Mouse (Mus musculus) monocyte, adult 5-6 weeks (primary cell): Measurements from ENCODE around the gene Rgs3. TPM values are rescaled to one million over a fixed set of nuclear protein-coding genes. Genes with fewer than 3 reads are reported as not detected.

ENCODE experiments used
- ATAC-seq: fragments of 153-309, 156-312 bp; replicated peaks from 2 replicates; pipeline ENCODE4 v1.8.0; 2017; ENCODE audit warnings: mild to moderate bottlenecking; ENCODE audit not compliant: low TSS enrichment, insufficient number of reproducible peaks, severe bottlenecking, poor library complexity, low FRiP score
- total RNA-seq: library from RNA; stranded (forward); fragments of 200-1000, 200-491, 200-594 nt; gene quantifications from 3 replicates; pipeline ENCODE4 v1.2.3, GENCODE M21; 2017

Gene Rgs3
- total RNA-seq, 1 experiment from 2014 or later, result 86.7 TPM

DNA sequence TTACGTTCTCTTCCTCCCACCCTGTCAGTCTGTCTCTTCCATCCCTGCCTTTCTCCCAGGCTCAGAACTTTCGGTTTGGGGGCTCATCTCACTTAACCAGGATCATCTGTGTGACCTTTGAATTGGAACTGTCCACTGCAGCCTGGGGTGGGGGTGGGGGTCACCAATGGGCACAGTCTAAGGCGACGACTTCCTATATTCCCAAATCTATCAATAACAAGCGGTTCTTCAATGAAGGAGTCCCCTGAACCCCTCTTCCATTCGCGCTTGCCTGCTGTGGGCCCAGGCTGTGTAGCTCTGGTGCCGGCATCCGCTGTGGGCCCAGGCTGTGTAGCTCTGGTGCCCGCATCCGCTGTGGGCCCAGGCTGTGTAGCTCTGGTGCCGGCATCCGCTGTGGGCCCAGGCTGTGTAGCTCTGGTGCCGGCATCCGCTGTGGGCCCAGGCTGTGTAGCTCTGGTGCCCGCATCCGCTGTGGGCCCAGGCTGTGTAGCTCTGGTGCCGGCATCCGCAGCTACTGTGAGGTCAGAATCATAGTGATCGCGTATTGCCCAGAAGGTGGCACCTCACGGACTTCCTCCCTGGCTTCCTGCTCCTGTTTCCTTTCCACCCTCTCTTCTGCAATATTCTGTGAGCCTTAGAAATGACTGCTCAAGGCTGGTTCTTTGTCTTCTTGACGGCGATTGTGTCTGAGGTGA lies 34.0 kb downstream of the Rgs3 start:
- ATAC-seq, result peak; percentile 91

DNA sequence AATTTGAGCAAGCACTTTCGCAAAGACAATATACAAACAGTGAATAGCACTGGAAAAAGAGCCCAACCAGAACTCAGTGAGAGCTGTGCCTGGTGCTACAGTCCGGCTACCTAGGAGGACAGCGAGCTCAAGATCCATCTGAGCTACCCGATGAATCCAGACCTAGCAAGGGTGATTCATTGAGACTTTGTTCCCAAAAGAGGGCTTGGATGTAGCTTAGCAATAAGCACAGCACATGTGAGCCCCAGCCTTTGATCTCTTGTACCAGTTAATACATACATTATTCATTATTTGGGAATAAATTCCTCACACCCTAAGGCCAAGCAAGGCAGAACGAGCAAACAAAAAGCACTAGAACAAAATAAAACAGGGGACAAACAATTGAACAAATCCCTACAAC lies 34.8 kb downstream of the Rgs3 start:
- ATAC-seq, result no peak

DNA sequence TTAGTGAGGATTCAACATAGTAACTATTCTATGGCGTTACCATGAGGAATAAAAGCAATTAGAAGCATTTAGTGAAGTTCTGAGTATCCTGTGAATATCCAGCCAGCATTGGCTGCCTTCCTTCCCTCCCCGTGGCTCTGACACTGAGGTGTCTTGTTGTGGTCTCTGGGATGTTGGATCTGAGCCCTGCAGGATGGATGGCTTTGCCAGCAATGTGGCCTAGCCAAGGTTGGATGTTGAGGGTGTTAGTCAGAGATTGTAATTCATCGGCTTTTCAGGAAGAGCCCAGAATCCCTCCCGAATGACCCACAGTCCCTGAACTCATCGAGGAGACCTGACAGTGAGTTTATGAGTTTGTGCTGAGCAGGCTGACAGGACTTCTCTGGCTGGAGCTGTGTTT lies 36.4 kb downstream of the Rgs3 start:
- no peak for ATAC-seq

DNA sequence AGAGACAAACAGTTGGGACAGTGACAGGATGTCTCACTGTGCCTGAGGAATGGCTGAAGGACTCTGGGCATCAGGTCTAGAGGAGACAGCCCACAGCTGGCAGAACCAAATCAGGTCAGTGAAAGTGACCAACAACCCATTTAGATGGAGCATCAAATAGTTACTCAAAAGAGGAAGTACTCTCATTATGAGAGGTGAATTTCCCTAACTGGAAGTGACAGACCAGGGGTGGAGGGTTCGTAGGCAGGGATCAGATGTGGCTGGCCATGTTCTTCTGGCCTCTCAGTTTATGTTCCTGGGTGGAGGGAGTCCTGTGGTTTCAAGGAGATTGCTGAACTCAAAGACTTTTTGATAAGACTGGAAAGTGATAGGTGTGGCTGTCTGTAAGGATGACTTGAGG lies 40.9 kb downstream of the Rgs3 start:
- no peak for ATAC-seq

DNA sequence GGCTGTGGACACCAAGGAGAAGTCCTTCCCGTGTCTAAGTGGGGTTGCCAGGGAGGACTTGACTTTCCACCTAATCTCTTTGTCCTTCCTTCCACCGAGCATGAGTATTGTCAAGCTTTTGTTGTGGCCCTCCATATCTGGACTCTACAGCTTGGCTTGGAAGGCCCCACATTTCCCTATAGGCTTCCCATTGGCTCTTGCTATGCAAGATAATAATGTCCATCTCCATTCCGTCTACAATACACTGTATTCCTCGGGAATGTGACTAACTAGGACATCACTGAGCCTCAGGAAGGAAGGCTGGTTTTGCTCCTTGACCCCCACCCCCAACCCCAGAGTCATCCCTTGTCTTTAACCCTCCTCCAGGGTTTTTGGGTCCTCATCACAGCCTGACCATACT lies 44.0 kb downstream of the Rgs3 start:
- ATAC-seq, result no peak

DNA sequence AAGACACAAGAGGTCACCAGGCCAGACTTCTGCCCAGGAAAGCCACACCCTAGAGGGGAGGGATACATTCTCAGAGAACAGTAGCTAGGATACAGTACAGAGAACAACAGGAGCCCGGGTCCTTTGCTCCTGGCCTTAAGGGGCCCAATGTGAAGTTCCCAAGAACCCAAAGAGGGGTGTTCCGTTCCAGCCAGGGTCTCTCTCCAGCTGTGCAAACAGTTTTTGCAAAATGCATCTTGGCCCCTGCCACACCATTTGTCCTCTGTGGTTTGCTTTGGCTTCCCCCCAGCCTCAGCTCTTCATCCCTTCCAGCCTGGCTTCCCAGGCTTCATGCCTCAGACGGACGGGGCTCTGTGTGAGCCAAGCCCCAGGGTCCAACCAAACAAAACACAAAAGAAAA lies 44.4 kb downstream of the Rgs3 start:
- no peak for ATAC-seq

DNA sequence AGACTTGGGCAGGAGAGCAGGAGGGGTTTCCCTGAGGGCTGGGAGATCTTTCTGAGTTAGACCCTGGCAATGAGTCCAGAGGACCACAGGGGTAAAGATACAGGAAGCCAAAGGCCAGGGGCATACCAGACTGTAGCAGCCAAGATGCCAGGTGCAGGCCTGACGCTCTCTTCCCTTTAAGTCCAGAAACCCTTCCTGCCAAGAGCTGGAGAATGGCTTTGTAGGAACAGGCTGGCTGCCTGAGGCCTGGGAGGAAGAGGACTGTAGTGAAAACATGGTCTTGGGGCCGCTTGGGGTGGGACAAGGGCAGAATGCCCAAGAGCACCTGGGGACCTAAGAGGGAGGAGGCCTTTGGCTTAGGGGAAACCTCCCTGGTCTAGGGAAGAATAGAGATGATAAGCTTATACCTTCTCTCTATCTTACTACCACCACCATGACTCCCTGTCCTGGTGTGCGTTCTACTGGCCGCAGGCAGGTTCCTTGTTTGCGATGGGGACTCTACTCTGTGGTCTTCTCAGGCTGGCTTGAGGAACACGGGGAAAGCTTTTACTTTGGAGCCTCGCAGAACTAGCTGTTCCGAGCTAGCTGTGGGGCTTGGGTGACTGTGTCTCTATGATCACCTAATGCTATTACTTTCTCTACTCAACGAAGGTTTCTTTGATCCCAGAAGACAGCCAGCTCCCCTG lies 46.4 kb downstream of the Rgs3 start:
- no peak for ATAC-seq

DNA sequence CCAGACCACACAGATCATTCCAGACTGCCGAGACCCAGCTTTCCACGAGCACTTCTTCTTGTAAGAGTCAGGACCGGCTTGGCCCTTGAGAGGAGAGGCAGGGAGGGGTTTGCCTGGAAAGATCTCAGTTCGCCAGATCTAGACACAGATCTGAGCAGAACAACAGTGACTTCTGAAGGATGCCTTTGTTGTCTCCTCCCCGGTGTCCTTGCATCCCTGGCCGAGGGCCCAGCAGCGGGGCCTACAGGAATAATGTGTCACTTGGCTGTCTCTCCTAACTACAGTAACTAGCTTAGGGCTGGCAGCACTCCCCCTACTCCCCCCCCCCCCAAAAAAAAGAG lies 46.9 kb downstream of the Rgs3 start:
- no peak for ATAC-seq

DNA sequence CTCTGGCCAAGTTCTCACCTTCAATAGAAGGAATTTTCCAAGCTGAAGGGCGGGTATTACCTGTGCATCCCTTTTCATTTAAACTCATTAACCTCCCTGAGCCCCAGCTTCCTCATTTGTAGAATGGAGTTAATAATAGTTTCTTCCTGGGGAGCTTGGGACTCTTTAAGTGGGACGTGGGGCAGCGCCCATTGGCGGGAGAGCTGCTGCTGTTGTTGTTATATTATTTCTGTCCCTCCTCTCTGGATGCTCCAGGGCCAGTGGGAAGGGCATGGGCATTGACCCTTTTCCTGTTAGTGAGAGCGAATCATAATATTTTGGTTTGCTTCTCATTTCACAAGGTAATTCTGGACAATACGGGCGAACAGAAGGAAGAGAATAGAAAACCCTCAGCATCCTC lies 47.3 kb downstream of the Rgs3 start:
- ATAC-seq, result no peak

DNA sequence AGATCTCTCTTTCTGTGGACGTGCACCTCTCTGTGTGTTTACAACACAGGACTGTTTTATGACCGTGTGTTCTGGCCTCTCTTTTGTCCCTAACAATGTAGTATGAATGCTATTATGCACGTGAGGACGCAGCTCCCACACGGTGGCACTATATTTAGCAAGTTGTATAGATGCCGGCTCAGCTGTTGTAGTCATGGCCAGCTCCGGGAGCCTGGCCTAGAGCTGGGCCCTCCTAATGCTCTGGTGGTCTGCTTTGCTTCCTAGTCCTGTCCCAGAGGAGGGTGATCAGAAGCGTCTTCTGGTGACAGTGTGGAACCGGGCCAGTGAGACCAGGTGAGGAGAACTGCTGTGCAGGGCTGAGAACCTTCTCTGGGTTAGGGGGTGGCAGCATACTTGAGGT lies 47.7 kb downstream of the Rgs3 start:
- no peak for ATAC-seq

DNA sequence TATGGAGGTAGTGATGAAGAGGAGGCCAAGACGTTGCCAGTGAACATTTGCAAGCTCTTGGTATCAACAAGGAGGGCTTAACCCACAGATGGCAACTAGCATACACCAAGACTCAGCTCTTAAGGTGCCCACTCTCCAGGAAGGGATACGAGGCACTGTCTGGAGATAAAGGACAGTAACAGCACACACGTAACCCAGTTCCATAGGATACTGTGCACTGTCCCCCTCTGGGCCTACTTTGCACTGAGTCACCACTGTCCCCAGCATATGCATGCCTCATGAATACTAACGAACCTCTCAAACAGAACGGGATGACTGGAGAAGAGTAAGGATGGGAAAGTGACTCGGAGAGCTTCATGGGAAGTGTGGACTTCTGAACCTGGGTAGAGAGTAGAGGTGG lies 48.2 kb downstream of the Rgs3 start:
- ATAC-seq, result no peak

DNA sequence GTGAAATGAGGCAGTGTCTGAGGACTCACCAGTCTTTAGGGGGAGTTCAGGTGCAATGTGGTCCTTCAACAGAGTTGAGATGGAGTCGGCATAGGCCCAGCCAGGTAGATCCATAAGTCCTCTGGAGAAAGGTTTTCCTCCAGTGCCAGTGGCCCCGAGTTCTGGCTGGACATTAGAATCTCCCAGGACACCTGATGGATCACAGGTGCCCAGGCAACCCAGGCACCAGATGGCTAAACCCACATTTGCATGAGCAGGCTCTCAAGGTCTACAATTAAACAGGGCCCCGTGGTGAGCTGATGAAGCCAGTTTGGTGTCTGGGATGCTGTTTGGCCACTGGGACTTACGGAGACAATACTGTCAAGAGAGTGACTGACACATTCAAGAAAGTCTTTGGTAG lies 49.7 kb downstream of the Rgs3 start:
- no peak for ATAC-seq

DNA sequence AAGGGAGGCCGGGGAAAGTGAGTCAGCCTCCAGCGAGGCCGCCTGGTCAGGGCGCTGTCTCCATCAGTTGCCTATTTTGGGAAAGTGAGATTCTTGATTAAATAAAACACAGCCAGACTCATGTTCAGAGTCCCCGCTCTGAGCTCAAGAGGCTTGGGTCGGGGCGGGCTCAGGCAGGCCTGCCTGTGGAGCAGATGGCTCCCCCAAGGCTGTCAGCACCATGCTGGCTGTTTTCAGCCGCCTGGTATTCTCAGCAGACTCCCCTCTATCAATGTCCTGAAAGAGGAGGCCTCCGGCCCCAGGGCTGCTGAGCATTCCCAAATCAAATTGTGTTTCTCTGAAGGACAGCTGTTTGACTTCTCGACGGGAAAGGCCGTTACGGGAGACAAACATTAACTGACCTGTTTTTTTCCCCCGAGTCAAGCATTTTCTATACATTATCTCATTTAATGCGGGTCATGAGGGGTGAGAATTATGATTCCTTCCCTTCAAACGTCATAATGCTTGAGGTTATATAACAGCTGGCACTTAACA lies 50.6 kb downstream of the Rgs3 start:
- ATAC-seq, result no peak

DNA sequence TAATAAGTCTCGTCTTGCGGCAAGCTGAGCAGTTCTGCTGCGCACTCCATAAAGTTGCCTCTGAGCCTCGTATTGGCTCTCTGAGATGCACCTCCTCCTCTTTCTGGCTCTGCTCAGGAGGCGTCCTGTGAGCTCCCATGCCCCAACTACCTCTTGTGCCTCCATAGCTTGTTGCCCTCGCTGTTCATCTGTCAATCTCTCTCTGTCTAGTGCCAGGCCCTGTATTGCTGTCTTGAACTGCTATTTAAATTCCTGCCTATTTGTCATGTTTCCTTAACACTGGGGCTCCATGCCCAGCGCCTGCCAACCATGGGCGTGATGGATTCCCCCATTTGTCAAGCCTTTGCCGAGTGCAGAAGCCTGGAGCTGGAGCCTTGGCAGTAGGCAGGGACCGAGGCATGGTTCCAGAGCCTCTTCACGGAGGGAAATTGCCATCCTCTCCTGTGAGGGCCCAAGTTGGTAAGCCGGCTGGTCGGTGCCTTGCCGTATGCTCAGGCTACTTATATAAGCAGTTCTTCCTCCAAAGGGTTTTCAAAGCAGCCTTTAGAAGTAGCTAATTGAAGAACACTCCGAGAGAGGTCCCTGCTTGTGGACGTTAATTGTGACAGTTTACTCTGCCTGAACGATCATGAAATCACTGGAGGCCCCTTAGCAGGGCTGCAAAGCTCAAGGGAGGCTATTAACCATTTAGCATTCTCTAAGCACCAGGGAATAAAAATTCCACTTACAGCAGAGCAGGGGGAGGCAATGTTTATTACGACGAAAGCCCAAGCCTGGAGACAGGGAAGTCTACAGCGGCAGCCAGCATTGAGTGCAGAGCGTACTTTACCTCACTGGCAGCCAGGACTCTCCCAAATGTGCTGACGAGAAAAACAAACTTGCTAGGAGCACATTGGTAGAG lies 53.2 kb downstream of the Rgs3 start:
- no peak for ATAC-seq

DNA sequence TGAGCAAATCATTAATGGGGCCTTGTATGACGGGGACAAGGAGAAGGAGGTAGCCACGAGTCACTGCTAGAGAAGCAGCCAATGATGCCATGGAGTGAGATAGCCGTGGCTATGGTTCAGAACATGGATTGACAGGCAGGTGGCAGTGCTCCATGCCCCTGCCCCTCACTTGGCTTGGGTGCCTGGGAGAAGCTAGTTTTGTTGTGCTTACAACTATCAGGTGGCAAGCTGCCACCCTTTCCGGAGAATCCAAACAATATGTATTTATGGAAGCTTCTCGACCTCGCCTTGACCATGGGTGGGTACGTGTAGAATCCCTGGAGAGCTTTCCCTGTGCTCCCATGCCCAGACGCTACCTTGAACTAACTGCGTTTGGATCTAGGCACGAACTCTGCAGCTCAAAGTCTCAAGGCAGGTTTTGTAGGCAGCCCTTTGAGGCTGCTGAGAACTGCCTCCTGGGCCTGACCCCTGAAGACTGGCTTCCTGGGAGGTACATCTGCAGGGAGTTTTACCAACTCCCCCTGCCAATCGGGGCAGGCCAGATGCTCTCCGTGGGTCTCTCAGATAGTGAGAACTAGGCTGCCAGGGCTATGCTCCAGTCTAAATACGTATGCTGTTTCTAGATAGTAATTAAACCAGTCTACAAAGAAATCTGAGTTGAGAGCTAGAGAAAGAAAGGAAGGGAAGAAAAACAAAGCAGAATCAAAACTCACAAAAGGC lies 54.2 kb downstream of the Rgs3 start:
- ATAC-seq, result no peak

DNA sequence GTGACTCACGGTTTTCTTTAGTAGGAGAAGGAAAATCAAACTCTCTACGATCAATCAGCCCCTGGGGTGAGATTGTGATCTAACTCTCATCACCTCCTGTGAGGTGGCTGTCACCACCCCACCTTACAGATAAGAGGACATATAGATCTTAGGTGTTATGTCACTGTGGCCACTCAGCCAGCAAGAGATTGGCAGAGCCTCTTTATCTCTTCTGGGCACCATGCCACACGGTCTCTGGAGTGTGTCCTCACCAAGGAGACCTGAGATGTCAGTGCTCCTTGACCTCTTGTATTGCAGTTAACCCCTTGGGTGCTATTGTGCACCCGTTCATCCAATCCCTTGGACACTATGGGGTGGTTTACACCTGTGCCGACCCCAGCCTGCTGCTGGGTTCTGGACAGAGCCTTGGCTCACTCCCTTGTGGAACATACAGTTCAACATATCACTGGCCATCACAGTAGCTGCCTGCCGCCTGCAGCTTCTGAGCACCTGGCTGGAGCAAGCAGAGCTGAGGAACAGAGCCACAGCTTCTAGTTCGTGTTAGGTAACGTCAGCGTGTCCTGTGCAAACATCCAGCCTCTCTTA lies 58.3 kb downstream of the Rgs3 start:
- no peak for ATAC-seq

DNA sequence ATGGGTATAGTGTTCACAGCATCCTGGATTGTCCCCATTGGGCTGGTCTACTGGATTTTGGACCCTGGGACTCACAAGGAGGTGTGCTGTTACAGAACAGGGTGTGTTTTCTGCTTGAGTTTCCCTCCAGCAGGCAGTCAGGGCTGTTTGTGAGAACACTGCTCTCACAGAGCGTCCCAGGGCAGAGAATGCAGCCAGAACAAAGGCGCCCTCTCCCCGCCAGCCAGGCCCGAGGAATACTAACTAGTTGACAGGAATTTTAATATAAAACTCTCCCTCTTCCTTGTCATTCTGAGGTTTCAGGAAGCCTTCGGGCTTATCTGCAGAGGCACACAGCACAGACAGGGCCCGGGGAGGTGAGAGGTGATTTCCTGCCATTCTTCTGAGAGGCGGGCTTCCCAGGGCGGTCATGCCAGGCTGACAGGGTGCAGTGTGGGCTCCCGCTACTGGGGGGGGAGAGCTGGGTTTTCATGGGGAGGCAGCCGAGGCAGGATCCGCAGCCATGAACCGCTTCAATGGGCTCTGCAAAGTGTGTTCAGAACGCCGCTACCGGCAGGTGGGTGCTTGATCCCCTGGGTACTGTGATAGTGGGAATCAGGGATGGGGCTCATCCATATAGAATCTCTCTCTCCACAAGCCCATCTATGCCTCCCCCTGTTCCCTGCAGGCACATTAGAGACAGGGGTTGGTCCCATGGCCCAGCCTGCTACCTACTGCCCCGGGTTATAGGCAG lies 59.8 kb downstream of the Rgs3 start:
- ATAC-seq, result no peak

DNA sequence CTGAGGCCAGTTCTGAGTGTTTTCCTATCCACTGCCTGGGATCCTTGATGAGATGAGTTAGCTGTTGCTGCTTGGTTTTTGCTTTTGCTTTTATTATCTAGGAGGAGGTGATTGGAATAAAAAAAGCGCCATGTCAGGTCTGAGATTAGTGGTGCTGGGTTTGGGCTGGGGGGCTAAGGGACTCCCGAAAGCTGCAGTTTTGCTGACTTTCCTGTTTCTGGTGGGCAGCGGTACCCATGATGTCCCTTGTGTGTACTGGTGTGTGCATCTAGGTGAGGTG lies 60.3 kb downstream of the Rgs3 start:
- no peak for ATAC-seq
